Mouse (Mus musculus): ENCODE results near the gene Ndufa13. TPM values are rescaled to one million over a fixed set of nuclear protein-coding genes. Genes with fewer than 3 reads are reported as not detected.
A peak's percentile ranks its signal among the peaks of the same experiment; 100 is the strongest.

Gene Ndufa13
- polyA plus RNA-seq, 1 experiment from 2014 or later, result 169 TPM

GRCm38 (mm10) chr8:69935431-69935830 is 33.1 kb upstream of the Ndufa13 start:
- no peak overlapping the region for H3K4me3 ChIP-seq (ENCODE audit: low read depth, low read length)
- no peaks in the 10 kb centered on the region for H3K27me3 ChIP-seq (ENCODE audit: control insufficient read depth, insufficient read depth, low read length)
- WGBS, result 96% methylated on average over 3 of the region's 3 CpGs
- H3K9ac ChIP-seq (ENCODE audit: low read depth, low read length), result no peak overlapping the region
- no peak overlapping the region for H3K4me2 ChIP-seq (replicated peaks; ENCODE audit: low read depth, low read length)
- no peaks in the 10 kb centered on the region for H3K36me3 ChIP-seq (ENCODE audit: control insufficient read depth, insufficient read depth, low read length)
- no peak overlapping the region for H3K27ac ChIP-seq (ENCODE audit: low read depth, low read length)
- no peaks in the 10 kb centered on the region for H3K9me3 ChIP-seq (ENCODE audit: control insufficient read depth, low read length)
- DNase-seq (ENCODE audit: low spot score) (no peak), ATAC-seq (ENCODE audit: low FRiP score) (no peak)
- H3K4me1 ChIP-seq (replicated peaks; ENCODE audit: control insufficient read depth, insufficient read depth, low read length), result 0 out of 2 replicates have a peak, but pooled peaks cover 2% of the 10 kb centered on the region

DNA sequence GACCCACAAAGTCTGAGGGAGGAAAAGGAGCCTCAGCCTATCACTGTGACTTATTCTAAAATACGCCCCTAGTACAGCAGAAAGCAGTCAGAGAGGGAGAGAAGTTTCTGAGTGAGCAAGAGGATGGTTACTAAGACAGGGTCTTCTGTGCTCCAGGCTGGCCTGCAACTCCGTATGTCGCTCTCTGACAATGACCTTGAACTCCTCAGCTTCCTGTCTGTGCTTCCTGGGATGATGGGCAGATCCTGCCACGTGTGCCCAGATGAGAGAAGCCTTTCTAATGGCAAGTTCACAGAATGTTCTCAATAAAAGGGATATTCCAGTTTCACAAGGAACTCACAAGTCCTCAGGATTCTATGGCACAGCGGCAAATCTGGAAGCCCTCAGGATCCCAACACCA is 32.2 kb upstream of the Ndufa13 start:
- no peaks in the 10 kb centered on the region for H3K36me3 ChIP-seq (ENCODE audit: control insufficient read depth, insufficient read depth, low read length)
- DNase-seq (ENCODE audit: low spot score) (no peak), ATAC-seq (ENCODE audit: low FRiP score) (no peak)
- H3K4me1 ChIP-seq (replicated peaks; ENCODE audit: control insufficient read depth, insufficient read depth, low read length), result no peaks in the 10 kb centered on the region
- no peak overlapping the region for H3K9ac ChIP-seq (ENCODE audit: low read depth, low read length)
- 93% methylated on average over 5 of the region's 5 CpGs for WGBS
- H3K9me3 ChIP-seq (ENCODE audit: control insufficient read depth, low read length), result no peaks in the 10 kb centered on the region
- no peak overlapping the region for H3K4me3 ChIP-seq (ENCODE audit: low read depth, low read length)
- H3K27ac ChIP-seq (ENCODE audit: low read depth, low read length), result no peak overlapping the region
- no peaks in the 10 kb centered on the region for H3K27me3 ChIP-seq (ENCODE audit: control insufficient read depth, insufficient read depth, low read length)
- no peak overlapping the region for H3K4me2 ChIP-seq (replicated peaks; ENCODE audit: low read depth, low read length)

GRCm38 (mm10) chr8:69933811-69934210 is 31.5 kb upstream of the Ndufa13 start:
- WGBS, result 86% methylated on average over 2 of the region's 2 CpGs
- ATAC-seq (ENCODE audit: low FRiP score), result no peak
- no peaks in the 10 kb centered on the region for H3K9me3 ChIP-seq (ENCODE audit: control insufficient read depth, low read length)
- no peaks in the 10 kb centered on the region for H3K27me3 ChIP-seq (ENCODE audit: control insufficient read depth, insufficient read depth, low read length)
- no peak overlapping the region for H3K27ac ChIP-seq (ENCODE audit: low read depth, low read length)
- no peak overlapping the region for H3K4me2 ChIP-seq (replicated peaks; ENCODE audit: low read depth, low read length)
- no peak for DNase-seq (ENCODE audit: low spot score)
- no peaks in the 10 kb centered on the region for H3K4me1 ChIP-seq (replicated peaks; ENCODE audit: control insufficient read depth, insufficient read depth, low read length)
- H3K9ac ChIP-seq (ENCODE audit: low read depth, low read length), result no peak overlapping the region
- no peak overlapping the region for H3K4me3 ChIP-seq (ENCODE audit: low read depth, low read length)
- H3K36me3 ChIP-seq (ENCODE audit: control insufficient read depth, insufficient read depth, low read length), result no peaks in the 10 kb centered on the region

DNA sequence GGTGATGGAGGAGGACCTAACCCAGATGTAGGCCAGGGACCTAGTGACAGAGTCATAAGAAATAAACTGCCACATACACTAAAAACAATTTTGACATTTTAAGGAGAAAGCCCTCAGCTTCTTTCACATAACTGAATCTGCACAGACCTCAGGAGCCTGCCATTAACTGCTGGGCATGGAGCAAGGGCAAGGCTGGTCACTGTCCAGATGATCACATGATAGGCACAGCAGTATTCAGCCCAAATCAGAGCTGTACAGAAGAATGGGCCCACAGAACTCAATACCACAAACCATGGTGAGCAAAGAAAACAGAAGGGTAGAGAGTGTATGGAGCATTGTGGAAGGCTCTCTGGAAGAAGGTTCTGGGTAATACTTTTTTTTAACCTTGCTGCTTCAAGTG is 24.5 kb upstream of the Ndufa13 start:
- no peak for DNase-seq (ENCODE audit: low spot score)
- Histone ChIP-seq H3K4me3 (ENCODE audit: low read depth, low read length) (no peak overlapping the region), H3K4me1 (replicated peaks; ENCODE audit: control insufficient read depth, insufficient read depth, low read length) (no peaks in the 10 kb centered on the region), H3K27ac (ENCODE audit: low read depth, low read length) (no peak overlapping the region), H3K9ac (ENCODE audit: low read depth, low read length) (no peak overlapping the region), H3K27me3 (ENCODE audit: control insufficient read depth, insufficient read depth, low read length) (no peaks in the 10 kb centered on the region), H3K36me3 (ENCODE audit: control insufficient read depth, insufficient read depth, low read length) (no peaks in the 10 kb centered on the region), H3K9me3 (ENCODE audit: control insufficient read depth, low read length) (no peaks in the 10 kb centered on the region), H3K4me2 (replicated peaks; ENCODE audit: low read depth, low read length) (no peak overlapping the region)
- ATAC-seq (ENCODE audit: low FRiP score), result no peak

DNA sequence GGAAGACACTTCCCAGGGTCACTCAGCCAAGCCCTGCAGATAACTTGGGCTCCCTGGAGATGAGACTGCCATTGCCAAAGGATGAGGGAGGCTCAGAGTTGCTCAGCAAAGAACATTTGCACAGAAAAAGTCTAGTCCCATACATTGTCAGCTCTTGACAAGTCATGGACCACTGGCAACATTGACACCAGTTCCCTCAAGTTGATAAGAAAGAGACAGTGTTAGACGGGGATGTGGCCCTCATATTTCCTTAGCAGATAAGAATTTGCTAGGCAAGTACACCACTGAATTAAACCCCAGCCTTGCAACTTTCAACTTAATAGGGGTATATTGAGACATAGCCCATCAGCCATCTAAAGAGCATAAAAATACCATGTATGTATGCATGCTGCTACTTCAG is 21.6 kb upstream of the Ndufa13 start:
- WGBS, result 85% methylated on average over 1 of the region's 1 CpGs
- no peak overlapping the region for H3K9ac ChIP-seq (ENCODE audit: low read depth, low read length)

GRCm38 (mm10) chr8:69921141-69921540 is 18.8 kb upstream of the Ndufa13 start:
- peak overlapping the region; percentile 51; the same call in 1 of the 2 replicates for H3K27ac ChIP-seq (ENCODE audit: low read depth, low read length)
- no peaks in the 10 kb centered on the region for H3K4me1 ChIP-seq (replicated peaks; ENCODE audit: control insufficient read depth, insufficient read depth, low read length)
- no peaks in the 10 kb centered on the region for H3K27me3 ChIP-seq (ENCODE audit: control insufficient read depth, insufficient read depth, low read length)
- no peaks in the 10 kb centered on the region for H3K36me3 ChIP-seq (ENCODE audit: control insufficient read depth, insufficient read depth, low read length)
- H3K4me2 ChIP-seq (replicated peaks; ENCODE audit: low read depth, low read length), result no peak overlapping the region
- H3K9ac ChIP-seq (ENCODE audit: low read depth, low read length), result no peak overlapping the region; the same call in 1 of the 2 replicates
- 97% methylated on average over 2 of the region's 2 CpGs for WGBS
- ATAC-seq (ENCODE audit: low FRiP score) (no peak), DNase-seq (ENCODE audit: low spot score) (no peak)
- H3K4me3 ChIP-seq (ENCODE audit: low read depth, low read length), result no peak overlapping the region
- no peaks in the 10 kb centered on the region for H3K9me3 ChIP-seq (ENCODE audit: control insufficient read depth, low read length)

More for the DNA sequence above, 21.6 kb upstream of the Ndufa13 start:
- Histone ChIP-seq H3K9me3 (ENCODE audit: control insufficient read depth, low read length) (no peaks in the 10 kb centered on the region), H3K4me2 (replicated peaks; ENCODE audit: low read depth, low read length) (no peak overlapping the region), H3K27ac (ENCODE audit: low read depth, low read length) (no peak overlapping the region), H3K27me3 (ENCODE audit: control insufficient read depth, insufficient read depth, low read length) (no peaks in the 10 kb centered on the region), H3K36me3 (ENCODE audit: control insufficient read depth, insufficient read depth, low read length) (no peaks in the 10 kb centered on the region), H3K4me1 (replicated peaks; ENCODE audit: control insufficient read depth, insufficient read depth, low read length) (no peaks in the 10 kb centered on the region), H3K4me3 (ENCODE audit: low read depth, low read length) (no peak overlapping the region)
- no peak for DNase-seq (ENCODE audit: low spot score)
- no peak for ATAC-seq (ENCODE audit: low FRiP score)

DNA sequence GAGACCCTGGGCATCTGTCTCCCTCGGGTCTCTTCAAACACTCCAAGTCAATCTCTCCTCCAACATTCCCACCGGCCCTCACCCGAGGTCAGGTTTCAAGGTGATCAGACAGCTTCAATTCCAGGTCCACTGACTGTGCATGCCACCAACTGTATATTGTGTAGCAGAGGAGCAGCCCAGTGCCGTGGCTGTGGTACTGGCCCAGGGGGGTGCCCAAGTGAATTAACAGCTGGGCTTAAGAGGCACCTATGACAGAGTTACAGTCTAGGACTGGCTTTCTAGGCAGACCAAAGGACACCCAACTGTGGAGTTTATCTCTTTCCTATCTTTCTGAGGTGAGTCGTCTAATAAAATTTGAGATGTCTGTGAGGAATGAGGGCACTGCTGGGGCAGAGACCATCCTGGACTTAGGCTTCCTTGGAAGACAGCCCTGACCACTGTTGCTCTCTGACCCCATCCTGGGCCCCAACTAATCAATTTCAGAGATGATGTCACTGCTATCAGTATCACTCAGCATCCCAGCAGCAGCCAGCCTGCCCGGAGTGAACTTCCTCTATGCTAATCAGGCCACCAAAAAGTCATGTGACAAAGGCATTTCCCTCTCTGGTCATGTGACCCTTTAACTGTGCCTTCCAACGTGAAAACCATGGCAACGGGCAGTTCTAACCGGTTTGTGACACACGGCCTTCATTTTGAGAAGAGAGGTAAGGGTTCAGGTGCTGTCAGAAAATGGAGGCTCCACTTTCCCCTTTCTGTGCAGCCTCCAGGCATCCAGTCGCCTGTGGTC is 17.7 kb upstream of the Ndufa13 start:
- WGBS, result 48% methylated on average over 11 of the region's 11 CpGs
- Histone ChIP-seq H3K27me3 (ENCODE audit: control insufficient read depth, insufficient read depth, low read length) (no peaks in the 10 kb centered on the region), H3K4me1 (replicated peaks; ENCODE audit: control insufficient read depth, insufficient read depth, low read length) (no peaks in the 10 kb centered on the region), H3K9ac (ENCODE audit: low read depth, low read length) (no peak overlapping the region), H3K9me3 (ENCODE audit: control insufficient read depth, low read length) (no peaks in the 10 kb centered on the region), H3K27ac (ENCODE audit: low read depth, low read length) (peak overlapping the region; percentile 51; the same call in 1 of the 2 replicates), H3K36me3 (ENCODE audit: control insufficient read depth, insufficient read depth, low read length) (no peaks in the 10 kb centered on the region), H3K4me2 (replicated peaks; ENCODE audit: low read depth, low read length) (no peak overlapping the region), H3K4me3 (ENCODE audit: low read depth, low read length) (no peak overlapping the region; the same call in 1 of the 2 replicates)
- DNase-seq (ENCODE audit: low spot score) (peak; percentile 80), ATAC-seq (ENCODE audit: low FRiP score) (peak; percentile 76)

DNA sequence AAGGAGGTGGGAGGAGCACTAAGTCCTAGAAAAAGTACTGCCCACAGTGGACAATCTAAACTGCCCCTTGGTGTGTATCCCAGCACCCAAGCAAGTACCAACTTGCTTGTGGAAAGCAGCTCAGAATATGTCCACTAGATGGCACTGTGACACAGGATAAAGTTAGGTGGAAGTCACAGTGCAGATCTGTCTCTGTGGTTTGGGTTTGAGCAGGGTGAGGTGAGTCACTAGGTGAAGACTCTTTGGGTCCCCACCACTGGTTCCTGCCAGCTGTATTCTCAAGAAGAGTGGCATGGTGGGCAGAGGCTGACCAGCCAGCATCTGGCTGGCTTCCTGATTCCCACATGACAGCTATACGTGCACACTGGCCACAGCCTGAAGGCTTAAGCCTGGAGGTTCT is 16.7 kb upstream of the Ndufa13 start:
- Histone ChIP-seq H3K36me3 (ENCODE audit: control insufficient read depth, insufficient read depth, low read length) (peaks cover 8% of the 10 kb centered on the region; the same call in 1 of the 2 replicates), H3K4me3 (ENCODE audit: low read depth, low read length) (no peak overlapping the region), H3K27me3 (ENCODE audit: control insufficient read depth, insufficient read depth, low read length) (no peaks in the 10 kb centered on the region), H3K4me1 (replicated peaks; ENCODE audit: control insufficient read depth, insufficient read depth, low read length) (no peaks in the 10 kb centered on the region), H3K27ac (ENCODE audit: low read depth, low read length) (no peak overlapping the region), H3K4me2 (replicated peaks; ENCODE audit: low read depth, low read length) (no peak overlapping the region), H3K9ac (ENCODE audit: low read depth, low read length) (no peak overlapping the region), H3K9me3 (ENCODE audit: control insufficient read depth, low read length) (no peaks in the 10 kb centered on the region)
- WGBS, result 85% methylated on average over 1 of the region's 1 CpGs
- peak; percentile 36 for ATAC-seq (ENCODE audit: low FRiP score)
- DNase-seq (ENCODE audit: low spot score), result peak; percentile 85

GRCm38 (mm10) chr8:69918506-69918905 is 16.1 kb upstream of the Ndufa13 start:
- Histone ChIP-seq H3K27ac (ENCODE audit: low read depth, low read length) (no peak overlapping the region), H3K4me3 (ENCODE audit: low read depth, low read length) (no peak overlapping the region), H3K4me1 (replicated peaks; ENCODE audit: control insufficient read depth, insufficient read depth, low read length) (no peaks in the 10 kb centered on the region), H3K36me3 (ENCODE audit: control insufficient read depth, insufficient read depth, low read length) (peaks cover 9% of the 10 kb centered on the region; the same call in 1 of the 2 replicates), H3K4me2 (replicated peaks; ENCODE audit: low read depth, low read length) (no peak overlapping the region), H3K9ac (ENCODE audit: low read depth, low read length) (no peak overlapping the region), H3K9me3 (ENCODE audit: control insufficient read depth, low read length) (no peaks in the 10 kb centered on the region), H3K27me3 (ENCODE audit: control insufficient read depth, insufficient read depth, low read length) (no peaks in the 10 kb centered on the region)
- DNase-seq (ENCODE audit: low spot score), result no peak
- 0 out of 2 replicates have a peak, but pooled peaks have one; percentile 1 for ATAC-seq (ENCODE audit: low FRiP score)

Data from hindbrain, embryonic 11.5 days (tissue).